Mouse (Mus musculus) forebrain, embryonic 11.5 days (tissue): ENCODE measurements at regions not wholly inside any gene's neighbourhood (a gene's known extent, or its start where the extent isn't known, plus 50 kb on each side); places are given as distances from the start of the nearest gene placed in this dataset.
A peak's percentile ranks its signal among the peaks of the same experiment; 100 is the strongest.

ENCODE experiments used
- ATAC-seq: fragments of 200-750 bp; cut with Nextera tagmentation; replicated peaks from 2 replicates; pipeline ENCODE4 v1.8.0; 2017; ENCODE audit warnings: moderate TSS enrichment; ENCODE audit not compliant: low FRiP score
- DNase-seq: peaks from one replicate; pipeline ENCODE4 v3.0.0-alpha.2; 2017; ENCODE audit warnings: low spot score
- H3K27ac ChIP-seq: fragments of 300-500 bp; sonication (generic); 2 replicates; pipeline ENCODE4 v1.5.1; 2014; ENCODE audit warnings: low read depth, low read length
- H3K27me3 ChIP-seq: fragments of 300-500 bp; sonication (generic); 2 replicates; pipeline ENCODE4 v1.6.1; 2014; ENCODE audit warnings: mild to moderate bottlenecking, low read length, mixed read lengths; ENCODE audit not compliant: control insufficient read depth, insufficient read depth
- H3K36me3 ChIP-seq: fragments of 300-500 bp; sonication (generic); 2 replicates; pipeline ENCODE4 v1.6.1; 2014; ENCODE audit warnings: mild to moderate bottlenecking, low read length, moderate library complexity, mixed read lengths; ENCODE audit not compliant: control insufficient read depth, insufficient read depth
- H3K4me1 ChIP-seq: fragments of 300-500 bp; sonication (generic); replicated peaks from 2 replicates; pipeline ENCODE4 v1.6.1; 2014; ENCODE audit warnings: low read length, mixed read lengths; ENCODE audit not compliant: control insufficient read depth, insufficient read depth
- H3K4me2 ChIP-seq: fragments of 300-500 bp; sonication (generic); 2 replicates; pipeline ENCODE4 v1.6.1; 2014; ENCODE audit warnings: low read depth, mild to moderate bottlenecking, low read length, moderate library complexity, mixed read lengths; ENCODE audit not compliant: severe bottlenecking
- H3K4me3 ChIP-seq: fragments of 300-500 bp; sonication (generic); 2 replicates; pipeline ENCODE4 v1.5.1; 2014; ENCODE audit warnings: low read depth, low read length
- H3K9ac ChIP-seq: fragments of 300-500 bp; sonication (generic); 2 replicates; pipeline ENCODE4 v1.6.1; 2014; ENCODE audit warnings: low read length
- H3K9me3 ChIP-seq: fragments of 300-500 bp; sonication (generic); 2 replicates; pipeline ENCODE4 v1.6.1; 2016; ENCODE audit warnings: low read length, mixed read lengths; ENCODE audit not compliant: control insufficient read depth
- WGBS: fragments of 180-500 bp; shearing (Covaris S2); extraction: QIAGEN DNeasy Blood & Tissue Kit; methylation state at CpG from one replicate; pipeline ENCODE4 v1.1.7; 2014; 5-methylcytosine and 5-hydroxymethylcytosine counted together

GRCm38 (mm10) chr10:30470831-30471230, 129.7 kb downstream of the Trmt11 start:
- 86% methylated on average over 3 of the region's 3 CpGs for WGBS
- Histone ChIP-seq H3K4me2 (no peak overlapping the region), H3K4me1 (no peaks in the 10 kb centered on the region), H3K27me3 (no peaks in the 10 kb centered on the region), H3K36me3 (no peaks in the 10 kb centered on the region), H3K27ac (no peak overlapping the region), H3K9ac (no peak overlapping the region), H3K9me3 (no peaks in the 10 kb centered on the region), H3K4me3 (no peak overlapping the region)
- DNase-seq (no peak), ATAC-seq (no peak)

- no peaks in the 10 kb centered on the region for H3K27me3 ChIP-seq
- DNase-seq, result no peak
- no peak overlapping the region for H3K4me3 ChIP-seq
- 87% methylated on average over 4 of the region's 4 CpGs for WGBS
- H3K36me3 ChIP-seq, result no peaks in the 10 kb centered on the region
- H3K27ac ChIP-seq, result no peak overlapping the region
- no peak for ATAC-seq
- H3K4me2 ChIP-seq, result no peak overlapping the region
- no peak overlapping the region for H3K9ac ChIP-seq
- H3K9me3 ChIP-seq, result no peaks in the 10 kb centered on the region
- H3K4me1 ChIP-seq, result no peaks in the 10 kb centered on the region
Observed at GRCm38 (mm10) chr10:30450616-30451015, 149.9 kb downstream of the Trmt11 start.

- Histone ChIP-seq H3K27ac (no peak overlapping the region), H3K4me3 (no peak overlapping the region), H3K9me3 (no peaks in the 10 kb centered on the region), H3K4me1 (no peaks in the 10 kb centered on the region), H3K36me3 (no peaks in the 10 kb centered on the region), H3K4me2 (no peak overlapping the region), H3K27me3 (no peaks in the 10 kb centered on the region), H3K9ac (no peak overlapping the region)
- WGBS, result 88% methylated on average over 2 of the region's 2 CpGs
- ATAC-seq (no peak), DNase-seq (no peak)
Observed at GRCm38 (mm10) chr10:30447057-30447456, 153.5 kb downstream of the Trmt11 start.

GRCm38 (mm10) chr10:30446572-30446971, 154.0 kb downstream of the Trmt11 start:
- Histone ChIP-seq H3K36me3 (no peaks in the 10 kb centered on the region), H3K27me3 (no peaks in the 10 kb centered on the region), H3K4me1 (no peaks in the 10 kb centered on the region), H3K4me2 (no peak overlapping the region), H3K4me3 (no peak overlapping the region), H3K27ac (no peak overlapping the region), H3K9me3 (no peaks in the 10 kb centered on the region), H3K9ac (no peak overlapping the region)
- 83% methylated on average over 1 of the region's 1 CpGs for WGBS
- ATAC-seq, result no peak
- DNase-seq, result no peak

- H3K4me2 ChIP-seq, result no peak overlapping the region
- H3K27ac ChIP-seq, result no peak overlapping the region
- no peaks in the 10 kb centered on the region for H3K4me1 ChIP-seq
- no peak overlapping the region for H3K4me3 ChIP-seq
- no peak for DNase-seq
- H3K9ac ChIP-seq, result no peak overlapping the region
- H3K9me3 ChIP-seq, result no peaks in the 10 kb centered on the region
- ATAC-seq, result no peak
- H3K27me3 ChIP-seq, result no peaks in the 10 kb centered on the region
- no peaks in the 10 kb centered on the region for H3K36me3 ChIP-seq
- WGBS, result 61% methylated on average over 2 of the region's 2 CpGs
Observed at GRCm38 (mm10) chr10:30439802-30440201, 160.7 kb downstream of the Trmt11 start.

GRCm38 (mm10) chr10:30426420-30426923, 174.1 kb downstream of the Trmt11 start:
- Histone ChIP-seq H3K4me3 (no peak overlapping the region), H3K4me2 (no peak overlapping the region), H3K36me3 (no peaks in the 10 kb centered on the region), H3K27ac (no peak overlapping the region), H3K9ac (no peak overlapping the region), H3K27me3 (no peaks in the 10 kb centered on the region), H3K9me3 (no peaks in the 10 kb centered on the region), H3K4me1 (no peaks in the 10 kb centered on the region)
- ATAC-seq (no peak), DNase-seq (no peak)
- WGBS, result 89% methylated on average over 4 of the region's 4 CpGs

GRCm38 (mm10) chr10:30419391-30420043, 181.0 kb downstream of the Trmt11 start:
- H3K9ac ChIP-seq, result no peak overlapping the region
- H3K4me2 ChIP-seq, result no peak overlapping the region
- no peak overlapping the region for H3K27ac ChIP-seq
- H3K36me3 ChIP-seq, result no peaks in the 10 kb centered on the region
- H3K4me3 ChIP-seq, result no peak overlapping the region
- H3K4me1 ChIP-seq, result no peaks in the 10 kb centered on the region
- H3K27me3 ChIP-seq, result no peaks in the 10 kb centered on the region
- 37% methylated on average over 6 of the region's 6 CpGs for WGBS
- H3K9me3 ChIP-seq, result no peaks in the 10 kb centered on the region
- ATAC-seq, result peak; percentile 62; the same call in 1 of the 2 replicates
- no peak for DNase-seq

- no peak overlapping the region for H3K27ac ChIP-seq
- no peaks in the 10 kb centered on the region for H3K9me3 ChIP-seq
- no peaks in the 10 kb centered on the region for H3K36me3 ChIP-seq
- H3K4me3 ChIP-seq, result no peak overlapping the region
- ATAC-seq (no peak), DNase-seq (no peak)
- no peaks in the 10 kb centered on the region for H3K4me1 ChIP-seq
- H3K9ac ChIP-seq, result no peak overlapping the region
- no peak overlapping the region for H3K4me2 ChIP-seq
- WGBS, result 81% methylated on average over 3 of the region's 3 CpGs
- H3K27me3 ChIP-seq, result no peaks in the 10 kb centered on the region
Observed at GRCm38 (mm10) chr10:30416314-30416713, 184.2 kb downstream of the Trmt11 start.

- H3K36me3 ChIP-seq, result no peaks in the 10 kb centered on the region
- no peak overlapping the region for H3K27ac ChIP-seq
- no peak overlapping the region for H3K4me3 ChIP-seq
- DNase-seq (no peak), ATAC-seq (no peak)
- H3K4me2 ChIP-seq, result no peak overlapping the region
- no peak overlapping the region for H3K9ac ChIP-seq
- H3K27me3 ChIP-seq, result peaks cover 11% of the 10 kb centered on the region; the same call in 1 of the 2 replicates
- H3K4me1 ChIP-seq, result no peaks in the 10 kb centered on the region
- no peaks in the 10 kb centered on the region for H3K9me3 ChIP-seq
Observed at GRCm38 (mm10) chr10:30411736-30412135, 188.8 kb downstream of the Trmt11 start.
